Mouse (Mus musculus) MEL (cell line): ENCODE results near the gene Srp14.

Experiments used
- CTCF ChIP-seq, 3 experiments: IDR thresholded peaks in 2 of 3; conservative IDR thresholded peaks in 1 of 3; 2 replicates each; pipeline ENCODE4 v1.5.1; 2011 to 2012; ENCODE audit warnings: low read length in 3 of 3, low read depth in 2 of 3, mild to moderate bottlenecking in 2 of 3, improper control_type of control experiment in 1 of 3, inconsistent platforms in 1 of 3, mixed read lengths in 1 of 3, moderate library complexity in 1 of 3; ENCODE audit not compliant: control insufficient read depth in 1 of 3, insufficient read depth in 1 of 3, poor library complexity in 1 of 3, severe bottlenecking in 1 of 3
- JUND ChIP-seq: IDR thresholded peaks from 2 replicates; pipeline ENCODE4 v1.6.1; 2011; ENCODE audit warnings: low read depth, mild to moderate bottlenecking, improper control_type of control experiment, low read length
- NELFE ChIP-seq: IDR thresholded peaks from 2 replicates; pipeline ENCODE4 v1.6.1; 2011; ENCODE audit warnings: low read depth, low read length, improper control_type of control experiment
- POLR2A ChIP-seq, 2 experiments: IDR thresholded peaks; 2 replicates each; pipeline ENCODE4 v1.6.1; 2011 to 2012; ENCODE audit warnings: low read length in 2 of 2, mild to moderate bottlenecking in 2 of 2, control low read depth in 1 of 2, improper control_type of control experiment in 1 of 2, low read depth in 1 of 2, moderate library complexity in 1 of 2; ENCODE audit not compliant: control insufficient read depth in 1 of 2, insufficient read depth in 1 of 2, poor library complexity in 1 of 2
- SMC3 ChIP-seq: IDR thresholded peaks from 2 replicates; pipeline ENCODE4 v1.6.1; 2011; ENCODE audit warnings: low read depth, low read length, improper control_type of control experiment
- ZKSCAN1 ChIP-seq: IDR thresholded peaks from 2 replicates; pipeline ENCODE4 v1.6.1; 2012; ENCODE audit warnings: low read depth, mild to moderate bottlenecking, inconsistent platforms, low read length, improper control_type of control experiment, moderate library complexity

DNA sequence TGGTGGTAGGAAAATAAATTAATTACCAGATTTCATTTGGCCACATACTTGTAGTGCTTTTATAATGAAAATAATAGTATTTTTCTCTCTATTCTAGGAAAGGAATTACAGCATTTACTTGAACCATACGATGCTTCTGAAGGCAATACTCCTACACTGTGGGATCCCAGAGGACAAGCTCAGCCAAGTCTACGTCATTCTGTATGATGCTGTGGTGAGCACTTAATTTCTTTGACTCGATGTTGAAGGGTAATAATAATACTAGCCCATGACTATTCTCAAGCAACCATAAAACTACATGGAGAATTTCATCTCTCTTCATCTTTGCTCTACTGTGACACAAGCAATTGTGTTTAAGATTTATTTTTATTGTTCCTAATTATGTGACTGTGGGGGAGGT is 22.5 kb downstream of the Srp14 start:
- TF ChIP-seq ZKSCAN1 (no peak), SMC3 (no peak), POLR2A (IDR thresholded peaks at IDR 0.05; ENCODE audit: control insufficient read depth in 1 of 2, insufficient read depth in 1 of 2, low read depth in 1 of 2, low read length in 2 of 2, poor library complexity in 1 of 2) (no peak), CTCF (IDR thresholded peaks at IDR 0.05 in 2 of 3, conservative IDR thresholded peaks at IDR 0.05 in 1 of 3; ENCODE audit: control insufficient read depth in 1 of 3, insufficient read depth in 1 of 3, low read depth in 2 of 3, low read length in 3 of 3, poor library complexity in 1 of 3, severe bottlenecking in 1 of 3) (no peak), NELFE (no peak), JUND (no peak)
